Mouse (Mus musculus) C2C12 (cell line): ENCODE data around the gene Vps37d. TPM values are rescaled to one million over a fixed set of nuclear protein-coding genes. Genes with fewer than 3 reads are reported as not detected.
"Not testable (repeated sequence)": the region's sequence is repeated elsewhere in the genome, so short reads cannot be mapped to it uniquely, and the experiment has no call there.

Experiments used
- H3K27me3 ChIP-seq: one replicate; pipeline ENCODE4 v1.6.1; 2011; ENCODE audit not compliant: control insufficient read depth, insufficient read depth, insufficient read length
- H3K36me3 ChIP-seq: one replicate; pipeline ENCODE4 v1.6.1; 2011; ENCODE audit not compliant: control insufficient read depth, insufficient read depth
- H3K4me3 ChIP-seq: one replicate; pipeline ENCODE4 v1.5.1; 2011; ENCODE audit warnings: mild to moderate bottlenecking, control low read depth; ENCODE audit not compliant: poor library complexity, insufficient read depth, severe bottlenecking
- H3K79me2 ChIP-seq: one replicate; pipeline ENCODE4 v1.6.1; 2011; ENCODE audit not compliant: control insufficient read depth, insufficient read depth
- H3K79me3 ChIP-seq: one replicate; pipeline ENCODE4 v1.6.1; 2011; ENCODE audit warnings: low read depth, control low read depth
- H3ac ChIP-seq: one replicate; pipeline ENCODE3; 2011; ENCODE audit warnings: low read depth; ENCODE audit not compliant: control insufficient read depth, insufficient read length
- CEBPB ChIP-seq: IDR thresholded peaks from one replicate; pipeline ENCODE4 v1.6.1; 2011; ENCODE audit warnings: low read depth, mild to moderate bottlenecking, control low read depth, moderate library complexity
- CTCF ChIP-seq: IDR thresholded peaks from one replicate; pipeline ENCODE4 v1.5.1; 2011; ENCODE audit not compliant: control insufficient read depth, insufficient read depth, insufficient read length
- FOSL1 ChIP-seq: IDR thresholded peaks from one replicate; pipeline ENCODE4 v1.8.0; 2011; ENCODE audit warnings: mild to moderate bottlenecking, low read length; ENCODE audit not compliant: poor library complexity, insufficient read depth, severe bottlenecking
- MAX ChIP-seq: IDR thresholded peaks from one replicate; pipeline ENCODE4 v1.6.1; 2011; ENCODE audit warnings: mild to moderate bottlenecking, control low read depth
- MYOD1 ChIP-seq: IDR thresholded peaks from one replicate; pipeline ENCODE4 v1.6.1; 2011; ENCODE audit warnings: low read depth; ENCODE audit not compliant: control insufficient read depth, insufficient read length
- MYOG ChIP-seq: IDR thresholded peaks from one replicate; pipeline ENCODE4 v1.6.1; 2011; ENCODE audit not compliant: control insufficient read depth, insufficient read length; ENCODE audit errors: extremely low read depth
- USF1 ChIP-seq: IDR thresholded peaks from one replicate; pipeline ENCODE4 v1.6.1; 2011; ENCODE audit warnings: low read depth, mild to moderate bottlenecking, control low read depth, moderate library complexity
- polyA plus RNA-seq: library from polyadenylated mRNA; unstranded; fragments of >200 nt; fragmentation: generic; extraction: Trizol; gene quantifications from one replicate; pipeline ENCODE4 v1.2.1, GENCODE M21; 2012; ENCODE audit warnings: missing spikeins

Gene Vps37d
- polyA plus RNA-seq, 1 experiment = 3.5 TPM

DNA sequence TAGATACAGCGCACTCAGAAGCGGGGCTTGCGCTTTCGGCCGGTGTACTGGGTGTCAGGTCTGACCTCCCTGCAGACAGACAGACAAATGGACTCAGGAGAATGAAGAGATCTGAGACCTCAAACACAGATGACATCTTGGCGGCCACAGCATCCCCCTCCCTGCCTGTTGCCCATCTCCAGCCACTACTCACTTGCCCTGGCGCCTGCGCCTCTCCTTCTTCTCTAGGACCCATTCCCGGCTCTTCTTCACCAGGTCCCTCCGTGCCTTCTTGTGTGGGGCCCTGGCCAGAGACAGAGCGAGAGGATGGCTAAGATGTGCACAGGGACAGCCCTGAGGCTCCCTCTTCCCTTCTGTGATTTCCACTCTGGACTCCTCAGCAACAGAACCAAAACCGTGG is 24.7 kb downstream of the Vps37d start:
- Histone ChIP-seq H3ac (no peak overlapping the region), H3K79me3 (no peaks in the 10 kb centered on the region), H3K27me3 (no peaks in the 10 kb centered on the region), H3K36me3 (peaks cover 15% of the 10 kb centered on the region), H3K4me3 (no peak overlapping the region), H3K79me2 (no peaks in the 10 kb centered on the region)
- TF ChIP-seq MYOD1 (no peak), MAX (no peak), CTCF (no peak), CEBPB (no peak), FOSL1 (no peak)

DNA sequence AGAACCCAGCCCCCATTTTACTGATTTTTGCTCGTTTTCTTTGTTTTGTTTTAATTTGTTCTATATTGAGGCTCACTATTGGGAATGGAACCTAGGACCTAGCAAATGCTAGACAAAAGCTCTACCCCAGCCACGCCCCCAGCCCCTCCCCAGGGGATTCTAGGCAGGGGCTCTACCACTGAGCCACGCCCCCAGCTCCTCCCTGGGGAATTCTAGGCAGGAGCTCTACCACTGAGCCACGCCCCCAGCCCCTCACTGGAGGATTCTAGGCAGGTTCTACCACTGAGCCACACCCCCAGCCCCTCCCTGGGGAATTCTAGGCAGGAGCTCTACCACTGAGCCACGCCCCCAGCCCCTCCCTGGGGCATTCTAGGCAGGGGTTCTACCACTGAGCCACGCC is 28.8 kb downstream of the Vps37d start:
- not testable (repeated sequence) for H3K79me2 ChIP-seq, H3K79me3 ChIP-seq, H3ac ChIP-seq, H3K36me3 ChIP-seq, H3K4me3 ChIP-seq, H3K27me3 ChIP-seq

DNA sequence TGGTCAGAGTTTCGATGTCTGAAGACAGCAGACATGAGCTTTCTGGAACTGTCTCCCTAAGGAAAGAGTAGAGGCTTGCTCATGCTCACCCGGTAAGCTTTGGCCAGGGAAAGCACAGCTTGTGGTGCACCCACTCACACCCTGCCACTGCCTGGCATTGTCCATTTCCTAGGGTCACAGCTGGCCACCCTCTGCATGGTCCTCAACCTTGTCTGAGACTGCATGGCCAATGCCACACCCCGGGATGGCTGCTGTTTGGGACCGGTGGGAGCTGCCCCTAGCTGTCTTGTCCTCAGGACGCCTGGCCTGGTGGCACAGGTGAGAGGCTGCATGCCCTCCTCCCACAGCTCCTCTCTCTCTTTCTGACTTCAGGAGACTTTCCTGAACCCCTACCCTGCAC is 29.5 kb downstream of the Vps37d start:
- no peaks in the 10 kb centered on the region for H3K27me3 ChIP-seq
- H3K4me3 ChIP-seq = no peak overlapping the region
- peaks cover 3% of the 10 kb centered on the region for H3K36me3 ChIP-seq
- H3K79me3 ChIP-seq = no peaks in the 10 kb centered on the region
- H3K79me2 ChIP-seq = no peaks in the 10 kb centered on the region
- H3ac ChIP-seq = no peak overlapping the region
- TF ChIP-seq MAX = no peak
- no peak for TF ChIP-seq USF1

GRCm38 (mm10) chr5:135044575-135044974 is 33.5 kb downstream of the Vps37d start:
- TF ChIP-seq MAX (no peak), MYOD1 (no peak), MYOG (no peak), CTCF (no peak), FOSL1 (no peak), CEBPB (no peak), USF1 (no peak)
- Histone ChIP-seq H3K79me2 (no peaks in the 10 kb centered on the region), H3ac (no peak overlapping the region), H3K4me3 (no peak overlapping the region), H3K79me3 (no peaks in the 10 kb centered on the region), H3K27me3 (no peaks in the 10 kb centered on the region), H3K36me3 (no peaks in the 10 kb centered on the region)

GRCm38 (mm10) chr5:135042105-135042788 is 35.8 kb downstream of the Vps37d start:
- H3K79me3 ChIP-seq = no peaks in the 10 kb centered on the region
- no peaks in the 10 kb centered on the region for H3K27me3 ChIP-seq
- no peak overlapping the region for H3K4me3 ChIP-seq
- no peak for TF ChIP-seq FOSL1
- no peak for TF ChIP-seq MYOD1
- no peak for TF ChIP-seq MAX
- no peak for TF ChIP-seq CEBPB
- TF ChIP-seq MYOG = no peak
- TF ChIP-seq USF1 = no peak
- TF ChIP-seq CTCF = no peak
- no peak overlapping the region for H3ac ChIP-seq
- no peaks in the 10 kb centered on the region for H3K79me2 ChIP-seq
- H3K36me3 ChIP-seq = no peaks in the 10 kb centered on the region

DNA sequence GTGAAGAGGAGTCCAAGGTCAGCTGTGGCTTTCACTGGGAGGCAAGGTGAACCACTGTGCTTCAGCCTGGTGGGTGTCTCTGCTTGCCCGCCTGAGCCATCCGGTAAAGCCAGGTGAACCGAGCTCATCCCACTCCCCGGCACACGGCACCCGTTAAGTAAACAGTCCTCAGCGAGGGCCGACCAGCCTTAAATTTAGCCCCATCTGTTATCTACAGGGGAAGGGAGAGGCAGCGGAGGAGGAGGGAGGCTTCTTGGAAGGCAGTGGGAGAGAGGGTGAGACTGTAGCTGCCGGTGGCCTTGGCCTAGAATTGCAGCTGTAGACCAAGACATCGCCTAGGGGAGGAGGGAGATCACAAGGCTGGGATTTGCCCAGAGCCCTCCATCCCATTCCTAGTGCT is 37.3 kb downstream of the Vps37d start:
- Histone ChIP-seq H3ac (no peak overlapping the region), H3K36me3 (no peaks in the 10 kb centered on the region), H3K79me3 (no peaks in the 10 kb centered on the region), H3K4me3 (no peak overlapping the region), H3K27me3 (no peaks in the 10 kb centered on the region), H3K79me2 (no peaks in the 10 kb centered on the region)
- TF ChIP-seq CTCF (no peak), MYOD1 (no peak), MYOG (no peak), MAX (no peak), USF1 (no peak), CEBPB (no peak), FOSL1 (no peak)
